Mouse (Mus musculus) urinary bladder, postnatal 14 days (tissue): ENCODE data around the gene Gm10330.
"Not testable (repeated sequence)": the region's sequence is repeated elsewhere in the genome, so short reads cannot be mapped to it uniquely, and the experiment has no call there.

Experiments
- DNase-seq: peaks from one replicate; pipeline ENCODE4 v3.0.0; 2021; ENCODE audit warnings: low spot score

The Gm10330 gene

GRCm38 (mm10) chr12:23780165-23780564, at the start of gene Gm10330:
TSS of gene Gm10330 (minus strand) at chr12:23780265.
- not testable (repeated sequence) for DNase-seq

- not testable (repeated sequence) for DNase-seq
These were observed 20.7 kb upstream of the Gm10330 start for GRCm38 (mm10) chr12:23800776-23801175.

GRCm38 (mm10) chr12:23800366-23800765, 20.3 kb upstream of the Gm10330 start:
- peak; percentile 3 for DNase-seq
